Mouse (Mus musculus) urinary bladder, adult 18-20 months (tissue): ENCODE results near the gene Atg4b.
A peak's percentile ranks its signal among the peaks of the same experiment; 100 is the strongest.

Experiments
- DNase-seq, 2 experiments: peaks; one replicate each; pipeline ENCODE4 v3.0.0; 2022; ENCODE audit warnings: low spot score in 2 of 2, mixed read lengths in 2 of 2

Atg4b gene

GRCm38 (mm10) chr1:93751290-93751689, at the start of gene Atg4b:
Gene Atg4b, plus strand, starts transcription at chr1:93751500.
- no peak for DNase-seq

GRCm38 (mm10) chr1:93702106-93702505, 49.2 kb upstream of the Atg4b start:
- no peak for DNase-seq

GRCm38 (mm10) chr1:93703472-93704048, 47.7 kb upstream of the Atg4b start:
- no peak for DNase-seq

- no peak for DNase-seq
Measured at GRCm38 (mm10) chr1:93704341-93704740, 47.0 kb upstream of the Atg4b start.

- DNase-seq: peak in 1 of 2 experiments; percentile 39
Measured at GRCm38 (mm10) chr1:93705389-93705788, 45.9 kb upstream of the Atg4b start.

- DNase-seq: no peak
Measured at GRCm38 (mm10) chr1:93716166-93716565, 35.1 kb upstream of the Atg4b start.

GRCm38 (mm10) chr1:93721557-93721956, 29.7 kb upstream of the Atg4b start:
- DNase-seq: no peak

- DNase-seq: no peak
Measured at GRCm38 (mm10) chr1:93724623-93725022, 26.7 kb upstream of the Atg4b start.

- DNase-seq: no peak
Measured at GRCm38 (mm10) chr1:93725665-93726064, 25.6 kb upstream of the Atg4b start.

GRCm38 (mm10) chr1:93726116-93726515, 25.2 kb upstream of the Atg4b start:
- DNase-seq: no peak

- peak in 1 of 2 experiments; percentile 31 for DNase-seq
Measured at GRCm38 (mm10) chr1:93726974-93727373, 24.3 kb upstream of the Atg4b start.

GRCm38 (mm10) chr1:93731103-93731502, 20.2 kb upstream of the Atg4b start:
- no peak for DNase-seq

GRCm38 (mm10) chr1:93731880-93732281, 19.4 kb upstream of the Atg4b start:
- DNase-seq: no peak

GRCm38 (mm10) chr1:93735859-93736258, 15.4 kb upstream of the Atg4b start:
- no peak for DNase-seq

- no peak for DNase-seq
Measured at GRCm38 (mm10) chr1:93737711-93738110, 13.6 kb upstream of the Atg4b start.

- no peak for DNase-seq
Measured at GRCm38 (mm10) chr1:93740671-93741070, 10.6 kb upstream of the Atg4b start.

- DNase-seq: no peak
Measured at GRCm38 (mm10) chr1:93741987-93742386, 9.3 kb upstream of the Atg4b start.

- DNase-seq: no peak
Measured at GRCm38 (mm10) chr1:93742910-93743309, 8.4 kb upstream of the Atg4b start.

GRCm38 (mm10) chr1:93746179-93746578, 5.1 kb upstream of the Atg4b start:
- DNase-seq: no peak

GRCm38 (mm10) chr1:93748539-93748938, 2.8 kb upstream of the Atg4b start:
- DNase-seq: no peak

GRCm38 (mm10) chr1:93753911-93754572, 2.7 kb downstream of the Atg4b start:
- DNase-seq: peak in 1 of 2 experiments; percentile 69

- peak; percentile 86 to 88 for DNase-seq
Measured at GRCm38 (mm10) chr1:93754573-93755290, 3.4 kb downstream of the Atg4b start, which contains the start of gene Thap4. Gene Thap4, minus strand, starts transcription at chr1:93754864.

- DNase-seq: no peak
Measured at GRCm38 (mm10) chr1:93755291-93755610, 4.0 kb downstream of the Atg4b start.
